Comparison of ENCODE assay signal across 8 mouse cellular contexts in the genomic region with DNA sequence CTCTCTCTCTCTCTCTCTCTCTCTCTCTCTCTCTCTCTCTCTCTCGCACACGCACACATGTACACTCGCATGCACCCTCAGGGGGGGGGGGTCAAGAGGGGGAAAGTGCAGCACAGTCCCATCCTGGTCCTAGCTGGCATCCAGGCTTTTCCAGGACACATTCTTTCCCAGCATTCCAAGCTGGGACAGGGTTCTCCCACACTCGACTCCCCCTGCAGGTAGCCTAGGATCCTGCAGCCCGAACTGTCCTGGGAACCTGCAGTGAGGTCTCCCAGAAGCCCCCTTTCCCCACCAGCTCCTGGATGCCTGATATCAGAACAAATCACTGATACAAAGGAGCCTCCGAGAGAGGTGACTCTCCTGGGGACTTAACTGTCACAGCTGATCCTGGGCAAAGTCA. TPM values are rescaled to one million over a fixed set of nuclear protein-coding genes. Genes with fewer than 3 reads are reported as not detected.
DNase-seq lines count a peak whose midpoint lies in the region; ATAC-seq and TF ChIP-seq lines count a peak whose summit lies in the region.

No protein-coding gene starts in this region.

- TF ChIP-seq EP300 in heart, postnatal 0 days (IDR thresholded peaks at IDR 0.05; ENCODE audit: low read depth) = no peak
- TF ChIP-seq EP300 in liver, postnatal 0 days (IDR thresholded peaks at IDR 0.05; ENCODE audit: low read depth) = no peak

- no peak overlapping the region for H3K27ac ChIP-seq in heart, postnatal 0 days (ENCODE audit: low read depth)
- H3K27ac ChIP-seq in testis, adult 2 months (ENCODE audit: control insufficient read depth, insufficient read depth, low read depth, low read length) = no peak overlapping the region
- H3K27ac ChIP-seq in liver, postnatal 0 days (ENCODE audit: low read depth) = no peak overlapping the region

- ATAC-seq in heart, postnatal 0 days (ENCODE audit: insufficient read depth, low read depth) = no peak; the same call in 1 of the 2 replicates
- no peak for ATAC-seq in liver, postnatal 0 days
- ATAC-seq in cerebellum, adult (ENCODE audit: insufficient number of reproducible peaks, low FRiP score, low TSS enrichment) = no peak

- no peak overlapping the region for H3K9ac ChIP-seq in heart, postnatal 0 days (replicated peaks; ENCODE audit: low read depth, low read length)
- H3K9ac ChIP-seq in liver, postnatal 0 days (replicated peaks) = no peak overlapping the region

- no peak for TF ChIP-seq POLR2A in testis, adult 2 months (IDR thresholded peaks at IDR 0.05; ENCODE audit: control insufficient read depth, low read depth, low read length)

- H3K4me2 ChIP-seq in heart, postnatal 0 days (ENCODE audit: low read depth, low read length) = no peak overlapping the region
- H3K4me2 ChIP-seq in liver, postnatal 0 days (ENCODE audit: low read depth, low read length) = no peak overlapping the region

- H3K4me1 ChIP-seq in heart, postnatal 0 days (ENCODE audit: control insufficient read depth, insufficient read depth) = no peaks in the 10 kb centered on the region
- peaks cover 5% of the 10 kb centered on the region; the same call in 1 of the 2 replicates for H3K4me1 ChIP-seq in testis, adult 2 months (ENCODE audit: control insufficient read depth, insufficient read depth, low read length)
- H3K4me1 ChIP-seq in liver, postnatal 0 days (ENCODE audit: insufficient read depth) = peaks cover 15% of the 10 kb centered on the region

- H3K4me3 ChIP-seq in heart, postnatal 0 days (ENCODE audit: low read depth, low read length) = no peak overlapping the region
- no peak overlapping the region for H3K4me3 ChIP-seq in testis, adult 2 months (ENCODE audit: control insufficient read depth, low read depth, low read length)
- H3K4me3 ChIP-seq in liver, postnatal 0 days (ENCODE audit: low read depth, low read length) = no peak overlapping the region

- no peaks in the 10 kb centered on the region for H3K9me3 ChIP-seq in heart, postnatal 0 days (replicated peaks; ENCODE audit: control insufficient read depth, low read length)
- no peaks in the 10 kb centered on the region for H3K9me3 ChIP-seq in liver, postnatal 0 days (ENCODE audit: low read length)

- no peaks in the 10 kb centered on the region for H3K36me3 ChIP-seq in heart, postnatal 0 days (replicated peaks; ENCODE audit: control insufficient read depth, insufficient read depth, low read length)
- no peaks in the 10 kb centered on the region for H3K36me3 ChIP-seq in testis, adult 2 months (ENCODE audit: control insufficient read depth, insufficient read depth, low read length)
- H3K36me3 ChIP-seq in liver, postnatal 0 days (replicated peaks; ENCODE audit: insufficient read depth, low read length) = no peaks in the 10 kb centered on the region

- TF ChIP-seq CTCF in heart, postnatal 0 days (IDR thresholded peaks at IDR 0.05; ENCODE audit: low read depth) = peak; percentile 75
- peak; percentile 74 for TF ChIP-seq CTCF in testis, adult 2 months (IDR thresholded peaks at IDR 0.05; ENCODE audit: control insufficient read depth, insufficient read depth, insufficient replicate concordance, low read depth, low read length)
- peak; percentile 71 for TF ChIP-seq CTCF in liver, postnatal 0 days (IDR thresholded peaks at IDR 0.05; ENCODE audit: low read depth)

- DNase-seq in heart, postnatal 0 days (ENCODE audit: low spot score) = peak; percentile 39
- DNase-seq in heart, adult 11 months = no peak
- DNase-seq in testis, postnatal 14 days (ENCODE audit: low spot score) = no peak
- peak; percentile 87 for DNase-seq in embryo, embryonic 10.5 days (ENCODE audit: low spot score)
- peak; percentile 61 for DNase-seq in liver, postnatal 0 days
- DNase-seq in thymus, postnatal 14 days = no peak

- WGBS in heart, postnatal 0 days = 0% methylated on average over 3 of the region's 6 CpGs
- 23% methylated on average over 6 of the region's 6 CpGs for WGBS in liver, postnatal 0 days (ENCODE audit: insufficient replicate concordance)

- peaks cover 7% of the 10 kb centered on the region; the same call in 1 of the 2 replicates for H3K27me3 ChIP-seq in heart, postnatal 0 days (ENCODE audit: control insufficient read depth, insufficient read depth, low read length)
- no peaks in the 10 kb centered on the region for H3K27me3 ChIP-seq in testis, adult 2 months (ENCODE audit: control insufficient read depth, insufficient read depth, low read length)
- peaks cover 7% of the 10 kb centered on the region; the same call in 1 of the 2 replicates for H3K27me3 ChIP-seq in liver, postnatal 0 days (ENCODE audit: insufficient read depth, low read length)

RNA-seq across cellular contexts. Expression of gene Krt78, which starts 16.4 kb away (rescaled TPM):
- not detected in 2 replicates for total RNA-seq in heart, postnatal 0 days (2014; rRNA removed; ENCODE audit: low replicate concordance)
- not detected in 2 replicates for polyA plus RNA-seq in heart, postnatal 0 days (2015; fragmentation: Nextera tagmentation; extraction: Ambion mirVana)
- 0.48 and 0.63 TPM in 2 replicates for polyA plus RNA-seq in testis, adult 2 months (2012; rRNA removed)
- not detected in 2 replicates for polyA plus RNA-seq in liver, postnatal 0 days (2015; fragmentation: Nextera tagmentation; extraction: Ambion mirVana)

RNA-seq across cellular contexts. Expression of gene Krt79, which starts 30.4 kb away (rescaled TPM):
- not detected in 2 replicates for total RNA-seq in heart, postnatal 0 days (2014; rRNA removed; ENCODE audit: low replicate concordance)
- 0.31 and 0.44 TPM in 2 replicates for polyA plus RNA-seq in heart, postnatal 0 days (2015; fragmentation: Nextera tagmentation; extraction: Ambion mirVana)
- 0.40 and 0.61 TPM in 2 replicates for polyA plus RNA-seq in testis, adult 2 months (2012; rRNA removed)
- polyA plus RNA-seq in liver, postnatal 0 days (2015; fragmentation: Nextera tagmentation; extraction: Ambion mirVana) = not detected in 2 replicates

RNA-seq across cellular contexts. Expression of gene Krt8, which starts 33.7 kb away (rescaled TPM):
- total RNA-seq in heart, postnatal 0 days (2014; rRNA removed; ENCODE audit: low replicate concordance) = 19.0 and 110 TPM in 2 replicates
- 7.2 and 10.0 TPM in 2 replicates for polyA plus RNA-seq in heart, postnatal 0 days (2015; fragmentation: Nextera tagmentation; extraction: Ambion mirVana)
- 9.3 and 16.7 TPM in 2 replicates for polyA plus RNA-seq in testis, adult 2 months (2012; rRNA removed)
- 125 and 129 TPM in 2 replicates for polyA plus RNA-seq in liver, postnatal 0 days (2015; fragmentation: Nextera tagmentation; extraction: Ambion mirVana)

RNA-seq across cellular contexts. Expression of gene Krt4, which starts 46.0 kb away (rescaled TPM):
- 5.4 TPM in 1 of 2 replicates, not detected in the other for total RNA-seq in heart, postnatal 0 days (2014; rRNA removed; ENCODE audit: low replicate concordance)
- 0.12 TPM in 1 of 2 replicates, not detected in the other for polyA plus RNA-seq in heart, postnatal 0 days (2015; fragmentation: Nextera tagmentation; extraction: Ambion mirVana)
- 0.20 TPM in 1 of 2 replicates, not detected in the other for polyA plus RNA-seq in testis, adult 2 months (2012; rRNA removed)
- 0.08 TPM in 1 of 2 replicates, not detected in the other for polyA plus RNA-seq in liver, postnatal 0 days (2015; fragmentation: Nextera tagmentation; extraction: Ambion mirVana)

RNA-seq across cellular contexts. Expression of gene Krt18, which starts 57.4 kb away (rescaled TPM):
- 12.9 and 75.9 TPM in 2 replicates for total RNA-seq in heart, postnatal 0 days (2014; rRNA removed; ENCODE audit: low replicate concordance)
- 15.0 and 15.3 TPM in 2 replicates for polyA plus RNA-seq in heart, postnatal 0 days (2015; fragmentation: Nextera tagmentation; extraction: Ambion mirVana)
- 0.52 and 5.1 TPM in 2 replicates for polyA plus RNA-seq in testis, adult 2 months (2012; rRNA removed)
- 234 and 261 TPM in 2 replicates for polyA plus RNA-seq in liver, postnatal 0 days (2015; fragmentation: Nextera tagmentation; extraction: Ambion mirVana)

Comparison
In these comparisons a context has a peak if more than half of its experiments do, and no peak if none do; other contexts are left out.
1. DNase-seq: peak in heart, postnatal 0 days (single experiment), embryo, embryonic 10.5 days (single experiment) and liver, postnatal 0 days (single experiment); none in heart, adult 11 months (single experiment), testis, postnatal 14 days (single experiment) and thymus, postnatal 14 days (single experiment).
2. Peak in every context shown above with its lines, with median percentiles within 50 percentile points of each other: CTCF ChIP-seq.